Mouse (Mus musculus) stomach, embryonic 15.5 days (tissue): ENCODE measurements at regions not wholly inside any gene's neighbourhood (a gene's known extent, or its start where the extent isn't known, plus 50 kb on each side); places are given as distances from the start of the nearest gene placed in this dataset.

ENCODE experiments used
- ATAC-seq: fragments of 200-750 bp; cut with Nextera tagmentation; 2 replicates; pipeline ENCODE4 v1.8.0; 2017; ENCODE audit warnings: low read depth, moderate number of reproducible peaks, moderate TSS enrichment; ENCODE audit not compliant: insufficient read depth, low FRiP score
- H3K27ac ChIP-seq: fragments of 300-500 bp; sonication (generic); 2 replicates; pipeline ENCODE4 v1.5.1; 2015; ENCODE audit warnings: mild to moderate bottlenecking, inconsistent platforms
- H3K27me3 ChIP-seq: fragments of 300-500 bp; sonication (generic); replicated peaks from 2 replicates; pipeline ENCODE4 v1.6.1; 2015; ENCODE audit warnings: inconsistent platforms
- H3K36me3 ChIP-seq: fragments of 300-500 bp; sonication (generic); 2 replicates; pipeline ENCODE4 v1.6.1; 2015; ENCODE audit warnings: inconsistent platforms
- H3K4me1 ChIP-seq: fragments of 300-500 bp; sonication (generic); 2 replicates; pipeline ENCODE4 v1.6.1; 2015; ENCODE audit warnings: inconsistent platforms
- H3K4me2 ChIP-seq: fragments of 300-500 bp; sonication (generic); 2 replicates; pipeline ENCODE4 v1.6.1; 2015; ENCODE audit warnings: mild to moderate bottlenecking, inconsistent platforms
- H3K4me3 ChIP-seq: fragments of 300-500 bp; sonication (generic); replicated peaks from 2 replicates; pipeline ENCODE4 v1.5.1; 2015; ENCODE audit warnings: inconsistent platforms
- H3K9ac ChIP-seq: fragments of 300-500 bp; sonication (generic); 2 replicates; pipeline ENCODE4 v1.6.1; 2015; ENCODE audit warnings: inconsistent platforms
- H3K9me3 ChIP-seq: fragments of 300-500 bp; sonication (generic); 2 replicates; pipeline ENCODE4 v1.6.1; 2016; ENCODE audit warnings: inconsistent platforms
- WGBS: fragments of 180-500 bp; shearing (Covaris S2); methylation state at CpG from one replicate; pipeline ENCODE4 v1.1.7; 2015; 5-methylcytosine and 5-hydroxymethylcytosine counted together

DNA sequence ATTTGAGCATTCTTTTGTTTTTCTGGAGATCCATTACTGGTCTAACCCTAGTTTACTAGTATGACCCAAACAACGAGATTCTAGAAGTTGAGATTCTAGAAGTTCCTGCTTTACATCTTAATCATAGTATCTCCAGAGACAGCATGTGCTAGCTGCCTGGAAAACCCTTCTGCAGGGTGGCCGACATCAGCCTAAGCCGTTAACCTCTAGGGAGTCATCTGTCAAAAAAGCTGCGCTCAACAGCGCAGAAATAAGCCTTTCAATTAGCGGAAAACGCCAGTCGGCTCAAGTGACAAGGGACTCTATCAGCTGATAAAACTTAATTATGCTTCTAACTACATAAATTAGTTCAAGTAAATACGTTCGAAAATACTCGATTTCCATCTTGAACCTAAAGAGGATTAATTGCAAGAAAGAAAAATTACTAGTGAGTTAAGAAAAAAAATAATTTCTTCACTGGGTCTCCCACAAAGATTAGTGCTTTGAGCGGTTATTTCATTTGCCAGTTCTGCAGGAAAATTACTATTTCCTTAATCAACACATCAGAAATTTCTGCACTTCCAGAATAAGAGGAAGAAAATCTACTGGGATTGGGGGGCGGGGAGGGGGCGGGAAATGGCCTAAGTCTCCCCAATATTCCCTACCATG, 53.0 kb upstream of the Chd2 start:
- Histone ChIP-seq H3K9me3 (no peaks in the 10 kb centered on the region), H3K4me1 (peaks cover 27% of the 10 kb centered on the region), H3K27me3 (no peaks in the 10 kb centered on the region), H3K4me2 (peak overlapping the region; percentile 58), H3K4me3 (peak overlapping the region; percentile 30), H3K27ac (peak overlapping the region; percentile 94), H3K36me3 (no peaks in the 10 kb centered on the region), H3K9ac (no peak overlapping the region)
- under 1% methylated on average over 14 of the region's 14 CpGs for WGBS
- no peak for ATAC-seq

DNA sequence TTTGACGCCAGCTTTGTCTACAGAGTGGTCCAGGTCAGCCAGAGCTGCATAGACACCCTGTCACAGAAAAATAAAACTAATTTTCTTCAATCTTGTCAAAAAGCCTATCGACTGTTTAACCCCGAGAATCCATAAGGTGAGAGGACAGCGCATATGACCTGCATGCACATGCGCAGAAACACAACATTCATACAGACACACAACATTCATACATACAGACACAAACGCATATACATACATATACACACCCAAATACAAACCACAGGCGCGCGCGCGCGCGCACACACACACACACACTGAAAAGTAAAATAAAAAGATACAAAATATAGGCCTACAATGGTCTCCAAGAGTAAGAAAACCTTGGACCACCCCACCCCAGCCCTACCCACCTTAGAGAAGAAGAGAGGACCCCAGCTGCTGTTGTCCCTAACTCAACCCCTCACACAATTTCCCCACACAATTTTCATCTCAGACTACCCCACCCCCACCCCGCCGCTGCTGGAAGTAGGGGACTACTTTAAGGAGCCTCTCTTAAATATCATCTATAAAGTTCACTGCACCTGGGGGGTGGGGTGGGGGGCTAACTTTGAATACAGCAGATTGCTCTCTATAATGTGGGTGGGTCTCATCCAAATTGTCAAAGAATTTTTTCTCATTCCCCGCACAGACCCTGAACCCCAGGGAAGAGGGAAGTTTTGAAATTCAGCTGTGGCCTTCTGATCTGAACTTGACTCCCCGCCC, 52.2 kb upstream of the Chd2 start:
- Histone ChIP-seq H3K27ac (peak overlapping the region; percentile 69), H3K4me1 (peaks cover 35% of the 10 kb centered on the region), H3K27me3 (no peaks in the 10 kb centered on the region), H3K36me3 (no peaks in the 10 kb centered on the region), H3K4me2 (peak overlapping the region; percentile 58), H3K9ac (no peak overlapping the region), H3K9me3 (no peaks in the 10 kb centered on the region), H3K4me3 (no peak overlapping the region)
- WGBS = 72% methylated on average over 17 of the region's 17 CpGs
- ATAC-seq = no peak

DNA sequence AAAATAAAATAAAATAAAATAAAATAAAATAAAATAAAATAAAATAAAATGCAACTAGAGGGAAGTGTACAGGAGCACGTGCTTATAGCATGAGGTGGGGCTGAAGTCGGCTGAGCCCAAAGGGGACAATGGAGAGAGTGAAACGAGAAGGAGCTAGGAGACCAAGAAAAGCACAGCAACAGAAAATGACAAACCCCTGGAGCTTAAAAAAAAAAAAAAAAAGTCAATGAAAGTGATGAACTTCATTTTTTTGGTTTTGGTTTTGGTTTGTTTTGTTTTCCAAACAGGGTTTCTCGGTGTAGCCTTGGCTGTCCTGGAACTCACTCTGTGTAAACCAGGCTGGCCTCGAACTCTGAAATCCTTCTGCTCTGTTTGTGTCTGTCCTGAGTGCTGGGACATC, 51.2 kb upstream of the Chd2 start:
- no peak overlapping the region for H3K27ac ChIP-seq
- peaks cover 43% of the 10 kb centered on the region for H3K4me1 ChIP-seq
- no peaks in the 10 kb centered on the region for H3K9me3 ChIP-seq
- no peaks in the 10 kb centered on the region for H3K27me3 ChIP-seq
- H3K4me3 ChIP-seq = no peak overlapping the region
- H3K36me3 ChIP-seq = no peaks in the 10 kb centered on the region
- no peak overlapping the region for H3K9ac ChIP-seq
- no peak overlapping the region for H3K4me2 ChIP-seq
- no peak for ATAC-seq
- 86% methylated on average over 5 of the region's 5 CpGs for WGBS
